Mouse (Mus musculus) bone marrow, adult 2 months (tissue): ENCODE data around the gene Tnik. TPM values are rescaled to one million over a fixed set of nuclear protein-coding genes. Genes with fewer than 3 reads are reported as not detected.

ENCODE experiments used
- H3K27ac ChIP-seq: fragments of 200-500 bp; 2 replicates; pipeline ENCODE4 v1.5.1; 2012; ENCODE audit warnings: low read depth, mild to moderate bottlenecking, control low read depth, inconsistent platforms, low read length; ENCODE audit not compliant: control insufficient read depth, poor library complexity, insufficient read depth
- H3K4me1 ChIP-seq: fragments of 200-500 bp; 2 replicates; pipeline ENCODE4 v1.6.1; 2011; ENCODE audit warnings: low read length; ENCODE audit not compliant: control insufficient read depth, insufficient read depth
- H3K4me3 ChIP-seq: fragments of 200-500 bp; replicated peaks from 2 replicates; pipeline ENCODE3; 2011; ENCODE audit warnings: mild to moderate bottlenecking, low read depth, low read length, control low read depth; ENCODE audit not compliant: control insufficient read depth
- CTCF ChIP-seq: fragments of 200-500 bp; IDR thresholded peaks from 2 replicates; pipeline ENCODE4 v1.5.1; 2011; ENCODE audit warnings: low read length, control low read depth; ENCODE audit not compliant: control insufficient read depth, insufficient read depth
- POLR2A ChIP-seq: fragments of 200-500 bp; IDR thresholded peaks from 2 replicates; pipeline ENCODE4 v1.6.1; 2011; ENCODE audit warnings: low read depth, mild to moderate bottlenecking, control low read depth, low read length, borderline replicate concordance; ENCODE audit not compliant: control insufficient read depth
- WGBS: fragments of 180-500 bp; shearing (Covaris S2); methylation state at CpG from one replicate; pipeline ENCODE4 v1.1.7; 2018; 5-methylcytosine and 5-hydroxymethylcytosine counted together
- polyA plus RNA-seq: library from polyadenylated mRNA; stranded (reverse); fragments of >200 nt; gene quantifications from 2 replicates; pipeline ENCODE4 v1.2.4, GENCODE M21; 2011; ENCODE audit warnings: low replicate concordance; ENCODE audit not compliant: missing spikeins, insufficient read depth, insufficient read length

Tnik gene
- polyA plus RNA-seq, 1 experiment: 25.8 TPM

- no peak overlapping the region for H3K27ac ChIP-seq
- H3K4me1 ChIP-seq: no peaks in the 10 kb centered on the region
- 81% methylated on average over 4 of the region's 4 CpGs for WGBS
- H3K4me3 ChIP-seq: no peak overlapping the region
- TF ChIP-seq CTCF: no peak
- no peak for TF ChIP-seq POLR2A
These were observed 34.1 kb upstream of the Tnik start for GRCm38 (mm10) chr3:28228930-28229329.

GRCm38 (mm10) chr3:28229503-28229902 lies 33.5 kb upstream of the Tnik start:
- H3K4me3 ChIP-seq: no peak overlapping the region
- H3K27ac ChIP-seq: no peak overlapping the region
- WGBS: 84% methylated on average over 2 of the region's 2 CpGs
- H3K4me1 ChIP-seq: no peaks in the 10 kb centered on the region
- TF ChIP-seq CTCF (no peak), POLR2A (no peak)

- TF ChIP-seq CTCF (no peak), POLR2A (no peak)
- Histone ChIP-seq H3K27ac (no peak overlapping the region), H3K4me1 (no peaks in the 10 kb centered on the region), H3K4me3 (no peak overlapping the region)
- WGBS: 81% methylated on average over 4 of the region's 4 CpGs
These were observed 30.1 kb upstream of the Tnik start for GRCm38 (mm10) chr3:28232885-28233284.

GRCm38 (mm10) chr3:28234179-28234578 lies 28.8 kb upstream of the Tnik start:
- Histone ChIP-seq H3K4me3 (no peak overlapping the region), H3K4me1 (no peaks in the 10 kb centered on the region; the same call in 1 of the 2 replicates), H3K27ac (no peak overlapping the region)
- 68% methylated on average over 7 of the region's 7 CpGs for WGBS
- TF ChIP-seq CTCF: no peak

GRCm38 (mm10) chr3:28236689-28237088 lies 26.3 kb upstream of the Tnik start:
- TF ChIP-seq POLR2A (no peak), CTCF (no peak)
- Histone ChIP-seq H3K4me3 (no peak overlapping the region), H3K27ac (no peak overlapping the region), H3K4me1 (no peaks in the 10 kb centered on the region; the same call in 1 of the 2 replicates)
- 74% methylated on average over 4 of the region's 4 CpGs for WGBS

GRCm38 (mm10) chr3:28238136-28238535 lies 24.9 kb upstream of the Tnik start:
- 55% methylated on average over 2 of the region's 2 CpGs for WGBS
- Histone ChIP-seq H3K4me3 (no peak overlapping the region), H3K4me1 (no peaks in the 10 kb centered on the region; the same call in 1 of the 2 replicates), H3K27ac (no peak overlapping the region)
- no peak for TF ChIP-seq POLR2A
- no peak for TF ChIP-seq CTCF

- H3K4me1 ChIP-seq: no peaks in the 10 kb centered on the region; the same call in 1 of the 2 replicates
- no peak overlapping the region for H3K4me3 ChIP-seq
- TF ChIP-seq POLR2A: no peak
- no peak for TF ChIP-seq CTCF
- 70% methylated on average over 2 of the region's 2 CpGs for WGBS
- no peak overlapping the region for H3K27ac ChIP-seq
These were observed 20.5 kb upstream of the Tnik start for GRCm38 (mm10) chr3:28242561-28242960.

- no peaks in the 10 kb centered on the region; the same call in 1 of the 2 replicates for H3K4me1 ChIP-seq
- TF ChIP-seq CTCF (no peak), POLR2A (no peak)
- H3K27ac ChIP-seq: no peak overlapping the region
- WGBS: 20% methylated on average over 5 of the region's 5 CpGs
- H3K4me3 ChIP-seq: no peak overlapping the region
These were observed 18.6 kb upstream of the Tnik start for GRCm38 (mm10) chr3:28244244-28244890.

- Histone ChIP-seq H3K4me3 (no peak overlapping the region), H3K27ac (no peak overlapping the region), H3K4me1 (no peaks in the 10 kb centered on the region; the same call in 1 of the 2 replicates)
- TF ChIP-seq POLR2A (no peak), CTCF (no peak)
- 56% methylated on average over 3 of the region's 3 CpGs for WGBS
These were observed 14.6 kb upstream of the Tnik start for GRCm38 (mm10) chr3:28248255-28248957.
